Mouse (Mus musculus): Measurements from ENCODE around the gene Otud7b.

Gene Otud7b

DNA sequence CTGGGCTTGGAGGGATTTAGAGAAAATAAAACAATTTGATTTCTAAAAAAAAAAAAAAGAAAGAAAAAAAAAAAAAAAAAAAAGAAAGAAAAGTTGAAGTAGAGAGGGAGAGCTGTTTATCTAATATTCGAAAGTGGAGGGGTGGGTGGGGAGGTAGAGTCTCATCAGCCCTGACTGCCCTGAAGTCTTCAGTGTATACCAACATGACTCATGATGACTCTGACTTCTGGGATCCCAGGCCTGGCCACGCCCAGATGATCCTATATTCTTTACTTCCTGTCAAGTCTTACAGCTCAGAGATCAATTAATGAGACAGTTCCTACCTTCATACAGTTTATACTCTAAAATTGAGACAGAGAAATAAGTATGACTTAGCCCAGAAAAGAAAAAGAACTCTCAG, 17.1 kb upstream of the Otud7b start:
- no peak for DNase-seq

DNA sequence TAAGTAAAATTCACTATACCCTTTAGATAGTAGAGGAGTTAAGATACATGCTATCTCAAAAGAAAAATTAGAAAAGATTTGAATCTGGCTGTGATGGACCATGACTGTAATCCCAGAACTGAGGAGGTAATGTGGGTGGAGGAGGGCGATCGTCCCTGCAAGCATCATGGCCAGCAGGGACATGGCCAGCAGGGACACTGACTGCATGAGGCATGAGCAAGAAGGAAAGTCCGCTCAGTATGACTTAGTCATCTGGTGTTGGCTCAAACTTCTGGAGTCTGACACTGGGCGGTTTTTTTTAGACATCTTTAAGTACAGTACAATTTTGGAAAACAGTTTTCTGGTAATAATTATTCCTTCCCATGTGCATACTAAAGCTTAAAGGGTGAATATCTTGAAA, 16.5 kb upstream of the Otud7b start:
- DNase-seq, result no peak

DNA sequence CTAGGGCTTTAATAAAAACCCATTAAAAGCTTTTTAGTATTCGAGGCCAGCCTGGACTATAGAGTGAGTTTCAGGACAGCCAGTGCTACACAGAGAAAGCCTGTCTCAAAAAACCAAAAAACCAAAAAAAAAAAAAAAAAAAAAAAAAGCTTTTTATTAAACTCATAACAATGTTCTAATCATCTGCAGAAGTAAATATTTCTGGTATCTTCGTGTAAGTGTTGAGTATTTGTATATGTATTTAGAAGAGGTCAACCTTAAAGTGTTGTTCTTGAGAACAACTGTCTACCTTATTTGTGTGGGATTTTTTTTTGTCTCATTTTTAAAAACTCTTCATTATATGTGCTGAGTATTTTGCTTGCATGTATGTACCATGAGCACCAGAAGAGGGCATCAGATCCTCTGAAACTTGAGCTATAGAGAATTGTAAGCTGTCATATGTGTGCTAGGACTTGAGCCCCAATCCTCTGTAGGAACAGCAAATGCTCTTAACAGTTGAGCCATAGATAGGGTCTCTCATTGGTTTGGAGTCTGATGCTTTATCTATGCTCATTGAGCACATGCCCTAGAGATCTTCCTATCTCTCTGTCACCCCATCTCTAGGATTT, 14.3 kb upstream of the Otud7b start:
- no peak for DNase-seq

DNA sequence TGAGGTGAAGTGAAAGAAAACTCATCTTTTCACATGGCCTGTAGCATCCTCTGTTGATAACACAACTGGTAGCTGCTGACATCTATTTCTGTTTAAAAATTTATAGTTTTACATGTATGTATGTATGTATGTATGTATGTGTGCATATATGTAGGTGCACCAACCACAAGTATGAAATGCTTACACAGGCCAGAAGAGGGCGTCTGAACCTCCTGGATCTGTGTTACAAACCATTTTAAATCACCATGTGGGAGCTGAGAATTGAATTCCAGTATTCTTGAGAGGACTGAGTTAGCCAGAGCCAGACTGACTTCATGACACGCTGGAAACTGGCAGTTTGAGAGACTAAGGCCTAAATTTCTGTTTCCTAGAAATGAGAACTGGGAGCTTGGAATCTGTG, 13.2 kb upstream of the Otud7b start:
- no peak for DNase-seq

DNA sequence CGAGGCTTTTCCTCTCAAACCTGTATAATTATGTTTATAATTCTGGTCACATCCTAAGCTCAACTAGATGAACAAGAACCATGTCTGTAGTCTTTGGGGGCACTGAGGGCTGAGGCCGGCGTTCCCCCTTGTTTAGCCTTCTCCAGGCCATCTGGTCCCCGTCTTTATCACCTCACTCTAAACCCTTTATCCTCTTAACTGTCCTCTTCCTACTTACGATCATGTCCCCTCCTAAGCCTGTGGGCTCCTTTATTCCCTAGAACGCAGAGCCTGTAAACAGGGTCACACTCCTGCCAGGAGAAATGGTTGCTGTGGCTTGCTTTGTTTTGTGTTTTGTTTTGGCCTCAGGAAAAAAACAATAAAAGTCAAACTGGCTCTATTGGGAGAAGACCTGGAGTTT, 12.4 kb upstream of the Otud7b start:
- DNase-seq, result no peak

DNA sequence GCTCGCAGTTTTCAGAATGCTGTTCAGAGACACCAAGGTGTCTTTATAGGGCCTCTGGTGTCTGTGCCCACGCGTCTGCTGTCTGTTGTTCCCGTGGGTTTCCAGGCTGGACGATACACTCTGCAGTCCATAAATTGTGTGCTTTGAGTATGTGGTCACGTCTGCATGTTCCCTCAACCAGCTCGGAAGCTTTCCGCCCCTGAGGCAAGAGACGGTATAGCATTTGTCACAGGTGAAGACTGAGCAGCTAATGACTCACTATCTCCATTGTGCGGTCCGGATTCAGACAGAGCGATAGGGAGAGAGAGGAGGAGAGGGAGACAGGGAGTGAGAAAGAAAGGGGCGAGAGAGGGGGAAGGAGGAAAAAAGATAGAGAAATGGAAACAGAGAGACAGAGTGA, 10.8 kb upstream of the Otud7b start:
- DNase-seq, result no peak

DNA sequence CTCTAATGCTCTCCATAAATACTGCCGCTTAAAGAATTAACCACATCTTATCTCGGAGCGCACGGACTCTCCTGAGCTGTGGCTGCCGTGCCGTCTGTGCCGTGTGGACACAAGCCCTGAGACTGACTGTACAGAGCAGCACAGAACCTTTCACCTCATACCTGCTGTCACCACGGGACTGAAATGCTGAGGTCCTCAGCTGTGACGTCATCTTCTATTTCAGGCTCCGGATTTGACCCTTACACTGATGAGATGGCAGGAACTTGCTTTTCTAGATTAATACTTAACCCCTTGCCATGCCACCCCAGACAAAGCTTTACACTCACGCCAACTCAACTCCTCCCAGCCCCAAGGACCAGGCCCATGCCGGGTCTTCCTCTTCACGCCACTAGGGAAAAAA, 10.1 kb upstream of the Otud7b start:
- DNase-seq, result no peak

DNA sequence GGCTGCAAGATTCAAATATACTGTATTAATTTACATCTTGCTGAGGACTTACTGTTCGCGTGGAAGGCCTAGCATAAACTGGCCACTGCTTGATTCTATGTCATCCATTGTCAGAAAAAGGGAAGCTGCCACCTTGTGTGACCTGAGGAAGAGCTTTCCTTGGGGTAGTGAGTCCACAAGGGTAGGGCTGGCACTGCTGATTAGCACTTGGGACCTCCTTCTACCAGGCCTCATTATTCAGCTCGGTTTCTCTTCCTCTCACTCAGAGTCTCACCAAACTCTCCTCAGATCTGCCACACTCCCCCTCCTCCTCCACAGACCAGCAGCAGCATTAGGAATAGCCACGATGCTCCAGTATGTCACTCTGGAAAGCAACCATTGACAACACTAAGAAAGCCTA, 6.2 kb upstream of the Otud7b start:
- DNase-seq, result no peak

DNA sequence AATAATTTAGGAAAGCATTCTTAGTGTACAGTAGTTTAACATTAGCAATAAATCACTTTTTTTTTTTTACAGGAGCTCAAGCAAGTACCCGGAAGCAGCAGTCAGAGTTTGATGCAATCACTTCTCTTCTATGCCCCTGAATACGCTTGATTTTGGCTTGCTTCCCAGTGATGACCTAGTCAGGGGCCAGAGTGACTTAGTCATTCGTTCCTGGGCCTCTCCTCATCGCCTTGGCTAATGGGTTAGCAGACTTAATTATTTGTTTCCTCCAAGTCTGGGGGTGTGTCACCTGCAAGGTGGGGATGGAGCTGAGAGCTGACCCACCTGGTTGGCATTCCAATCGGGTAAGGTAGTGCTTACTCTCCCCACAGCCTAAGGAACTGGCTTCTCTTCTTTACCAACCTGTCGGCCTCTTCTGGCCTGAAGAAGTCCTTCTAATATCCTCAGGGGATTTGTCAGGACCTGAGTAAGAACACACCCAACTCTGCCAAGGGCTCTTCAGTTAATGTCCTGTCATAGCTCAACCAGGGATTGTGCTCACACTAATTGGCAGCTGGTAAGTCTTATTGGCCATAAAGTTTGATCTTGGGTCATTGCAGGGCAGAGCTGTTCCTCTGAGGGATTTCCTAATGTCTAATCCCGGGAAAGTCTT, 5.6 kb upstream of the Otud7b start:
- DNase-seq, result no peak

DNA sequence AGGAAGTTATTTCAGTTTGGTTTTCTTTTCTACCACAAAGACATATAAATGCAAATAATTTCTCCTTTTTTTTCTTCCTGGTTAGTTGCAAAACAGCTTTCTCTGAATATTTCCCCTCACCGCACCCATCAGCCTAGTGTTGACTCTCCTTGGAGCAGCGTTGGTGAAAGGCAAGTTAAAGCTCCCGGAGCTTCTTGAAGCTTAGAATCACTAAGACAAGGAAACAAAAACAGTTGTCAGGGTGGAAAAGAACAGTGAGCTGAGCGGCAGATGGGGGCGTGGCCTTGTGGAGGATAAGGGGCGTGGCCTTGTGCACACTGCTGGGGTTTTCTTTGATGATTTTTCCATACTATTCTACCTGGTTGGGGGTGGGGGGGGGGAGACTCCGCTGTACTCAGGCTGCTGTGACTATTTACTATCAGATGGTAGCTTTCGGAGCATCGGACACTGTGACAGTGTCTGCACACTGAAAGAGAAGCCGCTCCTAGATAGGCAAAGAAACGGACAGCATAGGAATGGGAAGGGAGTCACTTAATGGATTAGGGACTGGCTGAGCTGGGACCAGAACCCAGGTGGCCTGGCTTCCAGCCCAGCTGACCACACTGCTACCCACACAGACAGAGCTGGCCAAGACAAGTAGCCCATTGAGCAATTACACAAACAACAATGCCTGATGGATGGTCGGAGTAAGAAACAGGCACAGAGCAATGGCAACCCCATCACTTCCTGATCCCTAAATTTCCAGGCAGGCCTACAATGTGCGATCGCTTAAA, 2.0 kb upstream of the Otud7b start:
- peak; percentile 36 to 44 for DNase-seq

DNA sequence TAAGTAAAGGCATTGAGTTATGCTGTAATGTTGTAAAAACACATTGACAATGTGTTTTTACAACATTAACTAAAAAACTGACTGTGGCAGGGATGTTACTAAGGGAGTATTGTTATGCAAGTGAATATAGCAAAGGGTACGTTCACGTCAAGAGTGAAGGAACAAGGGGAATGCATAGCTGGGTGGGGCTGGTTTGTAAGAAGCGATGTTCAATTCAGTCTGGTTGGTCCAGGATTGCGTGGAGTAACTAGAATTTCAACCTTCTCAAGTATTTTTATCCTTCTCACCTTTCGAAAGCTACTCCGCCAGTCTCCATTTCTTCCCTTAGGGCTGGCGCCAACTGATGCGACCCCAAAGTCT, 446 bp upstream of the Otud7b start:
- no peak for DNase-seq

DNA sequence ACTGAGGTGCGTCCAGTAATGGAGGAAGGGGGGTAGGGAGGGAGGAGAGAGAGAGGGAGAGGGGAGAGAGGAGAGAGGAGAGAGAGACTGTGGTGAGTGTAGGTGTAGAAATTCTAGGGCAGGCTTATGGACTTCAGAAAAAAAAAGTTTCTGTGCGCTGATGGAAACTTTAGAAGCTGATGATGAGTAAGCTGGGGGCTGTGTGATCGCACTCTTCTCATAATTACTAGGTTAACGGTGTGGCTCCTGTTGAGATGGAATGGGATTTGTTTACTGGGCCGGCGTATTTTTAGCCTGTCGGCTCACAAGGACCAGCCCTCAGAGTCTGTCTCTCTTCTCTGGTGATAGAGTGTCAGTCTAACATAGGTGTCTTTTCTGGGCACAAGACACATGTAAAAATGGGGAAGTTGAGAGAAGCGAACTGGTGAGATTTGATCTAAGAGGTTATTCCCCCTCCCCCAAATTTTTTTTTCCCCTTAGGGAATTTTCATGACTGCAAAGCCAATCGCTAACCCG, 963 bp downstream of the Otud7b start:
- peak in 1 of 2 experiments; percentile 15 for DNase-seq

DNA sequence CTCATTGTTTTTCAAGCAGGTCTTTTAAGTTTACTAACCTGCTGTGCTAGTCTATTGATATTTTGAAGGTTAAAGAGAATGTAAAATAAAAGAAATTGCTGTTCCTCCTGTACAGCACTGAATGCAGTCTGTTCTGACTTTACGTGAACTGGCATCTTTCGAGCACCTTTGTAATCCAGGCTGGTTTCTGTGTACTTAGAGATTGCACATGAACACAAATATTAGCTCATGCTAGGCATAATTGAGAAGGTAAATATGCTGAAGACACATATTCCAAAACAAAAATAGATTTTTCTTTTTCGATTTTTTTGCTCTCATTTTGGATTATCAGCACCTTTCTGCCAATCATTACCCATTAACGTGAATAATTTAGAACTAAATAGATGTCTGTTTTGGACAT, 1.8 kb downstream of the Otud7b start:
- no peak for DNase-seq

DNA sequence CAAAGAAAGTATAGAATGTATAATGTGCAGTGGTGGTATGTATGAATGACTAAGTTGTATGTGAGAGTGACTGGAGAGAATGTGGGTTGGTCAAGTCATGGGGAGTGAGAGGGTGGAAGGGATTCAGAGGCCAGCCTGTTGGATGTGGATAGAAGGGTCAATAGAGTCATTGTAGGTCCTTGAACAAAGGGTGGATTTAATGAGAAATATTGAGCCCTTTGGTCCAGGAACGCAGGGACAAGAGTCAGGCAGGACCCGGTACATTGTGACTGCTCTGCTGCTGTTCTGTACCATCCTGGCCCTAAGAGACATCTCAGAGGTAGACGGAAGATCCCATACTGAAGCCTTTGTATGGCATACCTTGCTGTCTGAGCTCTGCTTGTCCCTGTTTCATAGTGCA, 4.0 kb downstream of the Otud7b start:
- DNase-seq, result peak in 1 of 2 experiments; percentile 5

DNA sequence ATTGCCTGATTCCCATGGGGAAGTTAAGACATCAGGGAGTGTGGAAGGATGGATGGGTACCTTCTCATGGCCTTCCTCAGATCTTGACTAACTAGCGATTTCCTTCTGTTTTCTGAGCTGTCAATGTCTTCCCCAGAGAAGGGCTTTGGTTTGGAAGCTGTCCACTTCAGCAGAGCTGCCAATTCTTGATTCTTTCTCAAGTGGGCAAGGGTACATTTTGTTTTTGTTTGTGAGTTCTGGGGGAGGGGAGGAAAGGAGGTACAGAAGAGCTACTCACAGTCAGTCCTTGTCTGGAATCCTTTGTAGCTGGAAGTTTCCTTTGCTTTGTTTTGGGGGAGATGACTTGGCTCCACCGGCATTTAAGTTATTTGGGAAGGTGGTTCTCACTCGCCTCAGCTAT, 8.9 kb downstream of the Otud7b start:
- peak in 1 of 2 experiments; percentile 10 for DNase-seq

DNA sequence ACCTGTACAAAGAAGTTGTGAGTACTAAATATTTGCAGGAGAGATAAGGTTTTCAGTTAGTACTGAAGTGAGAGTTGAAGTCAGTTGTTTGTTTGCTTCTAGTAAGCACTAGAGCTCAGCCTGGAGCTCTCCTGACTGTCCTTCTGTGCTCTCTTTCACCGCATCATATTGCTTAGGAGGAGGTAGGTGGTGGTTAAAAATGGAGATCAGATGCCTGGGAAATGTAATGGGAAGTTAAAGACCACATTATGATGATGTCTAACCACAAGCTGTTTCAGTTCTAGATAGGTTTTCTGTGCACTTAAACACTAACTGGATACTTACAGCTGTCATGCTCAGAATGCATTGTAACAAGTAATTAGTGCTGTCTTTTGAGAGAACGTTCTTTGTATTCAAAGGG, 13.8 kb downstream of the Otud7b start:
- no peak for DNase-seq

DNA sequence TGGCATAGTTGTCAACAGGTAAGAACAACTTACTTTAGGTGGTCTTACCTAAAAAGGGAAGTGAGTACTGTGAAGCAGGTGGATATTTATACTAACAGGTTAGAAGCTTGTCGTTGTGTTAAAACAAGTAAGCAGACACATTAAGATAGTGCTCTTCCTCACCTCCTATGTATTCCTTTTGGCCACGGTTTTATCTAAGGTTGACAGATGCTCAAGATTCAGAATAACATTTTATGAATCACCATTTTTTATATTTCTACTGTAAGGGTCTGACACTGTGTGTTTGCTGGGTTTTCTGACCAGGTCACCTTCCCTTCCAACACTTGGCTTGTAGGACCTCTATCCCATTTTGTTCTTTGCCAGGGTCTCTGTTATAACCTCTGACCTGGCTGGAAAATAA, 14.4 kb downstream of the Otud7b start:
- DNase-seq, result no peak

DNA sequence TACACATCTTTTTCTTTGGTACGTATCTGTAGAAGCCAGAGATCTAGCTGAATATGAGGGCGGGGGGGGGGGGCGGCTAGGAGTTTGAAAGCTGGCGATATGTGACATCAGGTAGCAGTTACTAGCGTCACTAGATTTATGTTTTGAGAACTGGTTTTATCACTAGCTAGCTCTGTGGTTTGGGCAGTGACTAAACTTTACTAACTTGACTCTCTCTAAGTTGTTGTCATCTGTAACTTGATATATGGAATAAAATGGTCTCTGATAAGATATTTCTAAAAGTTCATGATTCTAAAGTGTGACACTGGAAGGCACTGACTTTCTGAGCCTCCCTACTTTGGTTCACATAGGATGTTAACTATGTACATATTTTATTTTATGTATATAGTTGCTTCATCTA, 19.9 kb downstream of the Otud7b start:
- DNase-seq, result no peak

DNA sequence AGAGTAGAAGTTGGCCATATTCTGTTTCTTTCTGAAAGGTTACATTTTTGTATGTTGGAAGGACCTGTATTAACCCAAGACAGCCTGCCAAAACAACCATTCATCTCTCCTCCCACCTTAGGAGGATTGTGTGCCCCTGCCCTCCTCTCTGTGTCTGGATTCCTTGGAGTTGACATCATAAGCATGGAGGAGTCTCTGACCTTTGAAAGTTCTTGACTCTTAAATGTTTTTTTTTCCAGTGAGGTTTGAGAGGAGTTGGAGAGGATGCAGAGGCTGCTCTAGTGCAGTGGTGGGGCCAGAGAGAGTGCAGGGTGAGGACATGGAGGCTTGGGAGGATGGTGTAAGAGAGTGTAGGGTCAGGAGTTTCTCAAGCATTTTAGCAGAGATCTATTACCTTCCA, 23.8 kb downstream of the Otud7b start:
- no peak for DNase-seq

DNA sequence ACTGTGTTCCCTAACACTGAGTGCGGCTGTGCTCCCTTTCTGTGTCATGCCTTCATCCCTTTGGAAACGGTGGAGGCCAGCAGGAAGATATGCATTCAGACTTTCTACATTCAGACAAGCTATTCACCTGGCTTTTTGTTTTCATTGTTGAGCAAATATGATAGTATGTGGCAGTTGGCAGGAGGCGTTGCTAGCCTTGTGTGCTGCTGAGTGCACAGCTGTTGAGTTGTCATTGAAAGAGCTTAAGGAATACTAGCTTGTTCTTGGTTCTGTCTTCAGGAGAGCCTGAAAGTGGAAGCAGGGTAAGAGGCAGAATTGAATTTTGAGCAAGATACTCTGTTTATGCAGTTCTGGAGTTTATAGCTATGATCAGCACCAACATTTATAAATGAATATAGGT, 28.2 kb downstream of the Otud7b start:
- DNase-seq, result no peak

DNA sequence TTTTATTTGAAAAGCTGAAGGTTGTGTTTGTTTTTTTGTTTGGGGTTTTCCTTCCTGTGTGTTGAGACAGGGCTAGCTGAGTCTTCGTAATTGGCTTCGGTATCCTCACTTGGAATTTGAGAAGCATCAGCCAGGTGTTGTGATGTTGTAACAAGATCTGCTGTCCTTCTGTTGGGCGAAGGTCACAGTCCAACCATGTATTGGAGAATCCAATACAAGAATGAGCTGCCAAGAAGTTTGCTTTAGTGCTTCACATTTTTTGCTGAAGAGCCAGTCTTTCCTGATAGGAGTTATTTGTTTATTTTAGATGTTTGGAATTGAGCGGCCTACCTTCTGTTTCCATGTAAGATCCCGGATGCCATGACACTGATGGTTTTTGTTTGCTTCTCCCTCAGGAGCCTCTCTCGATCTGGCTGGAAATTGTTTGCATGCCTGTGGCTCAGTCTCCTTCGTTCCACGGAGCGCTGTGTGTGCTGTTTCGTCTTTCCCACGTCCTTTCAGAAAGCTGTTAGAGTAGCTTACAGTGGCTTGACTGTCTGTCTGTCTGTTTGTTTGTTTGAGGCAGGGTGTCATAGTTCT, 29.1 kb downstream of the Otud7b start:
- no peak for DNase-seq

DNA sequence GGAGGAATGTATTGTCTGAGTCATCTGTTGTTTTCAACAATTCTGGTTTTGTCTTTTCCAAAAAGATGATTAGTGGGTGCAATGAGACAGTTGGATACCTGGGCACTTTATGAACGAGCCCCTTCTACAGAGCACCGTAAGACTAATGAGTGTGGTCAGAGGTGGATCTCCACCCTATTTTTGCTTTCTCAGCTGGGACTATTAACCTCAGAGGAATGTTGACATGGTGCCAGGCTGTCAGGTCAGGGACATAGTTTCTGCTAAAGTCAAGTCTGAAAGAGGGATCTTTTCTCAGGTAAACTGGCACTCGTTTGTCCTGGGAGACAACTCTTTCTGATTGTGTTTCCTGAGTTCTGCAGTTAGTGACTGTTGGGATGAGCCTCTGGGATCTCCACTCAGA, 30.7 kb downstream of the Otud7b start:
- DNase-seq, result no peak

DNA sequence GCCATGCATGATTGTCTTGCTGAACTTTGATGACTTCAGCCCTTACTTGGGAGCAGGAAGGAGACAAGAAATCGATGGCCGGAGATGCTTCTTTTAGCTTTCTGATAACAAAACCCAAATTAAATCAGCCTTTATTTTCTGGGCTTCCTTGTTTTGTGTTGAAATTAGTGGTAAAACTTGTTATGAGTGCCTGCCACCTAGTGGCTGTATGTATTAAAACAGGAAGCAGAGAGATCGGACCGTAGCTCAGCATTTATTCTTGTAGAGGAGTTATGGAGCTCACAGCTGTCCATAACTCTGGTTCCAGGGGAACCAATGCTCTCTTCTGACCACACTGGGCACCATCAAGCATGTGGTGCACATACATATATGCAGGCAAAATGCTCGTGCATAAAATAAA, 43.6 kb downstream of the Otud7b start:
- DNase-seq, result peak; percentile 61 to 69

DNA sequence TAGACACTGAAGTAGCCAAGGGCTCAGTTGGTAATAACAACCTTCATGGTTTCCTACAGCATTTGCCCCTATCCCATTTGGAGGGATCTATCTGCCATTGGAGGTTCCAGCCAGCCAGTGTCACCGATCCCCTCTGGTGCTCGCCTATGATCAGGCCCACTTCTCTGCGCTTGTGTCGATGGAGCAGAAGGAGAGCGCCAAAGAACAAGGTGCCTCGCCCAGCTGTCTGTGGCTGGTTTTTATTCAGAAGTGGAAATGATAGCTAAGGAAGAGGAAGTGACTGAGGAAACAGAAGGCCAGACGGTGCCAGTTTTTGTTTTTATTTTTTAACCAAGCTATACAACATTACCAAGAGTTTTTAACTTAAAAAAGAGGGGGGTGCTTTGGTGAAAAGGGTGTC, 47.5 kb downstream of the Otud7b start:
- no peak for DNase-seq
